Mouse (Mus musculus) central nervous system, embryonic 11.5 days (tissue): ENCODE results near the gene Sh3gl2. TPM values are rescaled to one million over a fixed set of nuclear protein-coding genes. Genes with fewer than 3 reads are reported as not detected.

Source experiments
- polyA plus RNA-seq: library from polyadenylated mRNA; depleted of rRNA; stranded (reverse); fragments of >200 nt; gene quantifications from 2 replicates; pipeline ENCODE4 v1.2.3, GENCODE M21; 2012; rRNA removed

Sh3gl2 gene
- 5.5 and 8.0 TPM in 2 replicates for polyA plus RNA-seq

DNA sequence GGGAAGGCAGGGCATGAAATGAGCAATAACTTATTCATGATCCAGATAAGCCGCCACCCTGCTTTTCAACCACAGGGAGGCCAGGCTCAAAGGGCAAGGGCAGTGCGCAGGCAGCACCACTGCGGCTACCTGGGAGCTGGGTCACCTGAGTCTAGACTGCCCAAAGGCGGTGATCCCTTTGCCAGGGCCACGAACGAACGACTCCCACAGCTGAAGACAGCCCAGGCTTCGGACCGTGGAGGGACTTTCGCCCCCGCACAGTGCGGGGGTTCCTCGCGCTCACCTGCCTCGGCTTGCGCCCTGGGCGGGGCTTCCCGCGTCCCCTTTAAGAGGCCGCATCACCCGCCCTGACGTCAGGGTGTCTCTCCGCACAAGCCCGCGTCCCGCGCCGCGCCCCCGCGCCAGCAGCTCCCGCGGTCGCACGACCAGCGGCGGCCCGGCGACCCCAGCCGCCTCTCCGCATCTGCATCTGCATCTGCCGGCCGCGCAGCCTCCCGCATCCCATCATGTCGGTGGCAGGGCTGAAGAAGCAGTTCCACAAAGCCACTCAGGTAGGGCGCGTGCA, at the start of gene Sh3gl2:
Sh3gl2 (plus strand) TSS at position 56 of the 565 bp plus-strand sequence.

GRCm38 (mm10) chr4:85513792-85514191, 308.9 kb downstream of the Sh3gl2 start, which contains the start of gene Adamtsl1:
Gene Adamtsl1, plus strand, starts transcription at chr4:85514172.

